Mouse (Mus musculus) right cerebral cortex, postnatal 25 days (tissue): ENCODE data around the gene Cyp24a1.

Experiments
- DNase-seq: peaks from one replicate; pipeline ENCODE4 v3.0.0; 2022

Gene Cyp24a1

DNA sequence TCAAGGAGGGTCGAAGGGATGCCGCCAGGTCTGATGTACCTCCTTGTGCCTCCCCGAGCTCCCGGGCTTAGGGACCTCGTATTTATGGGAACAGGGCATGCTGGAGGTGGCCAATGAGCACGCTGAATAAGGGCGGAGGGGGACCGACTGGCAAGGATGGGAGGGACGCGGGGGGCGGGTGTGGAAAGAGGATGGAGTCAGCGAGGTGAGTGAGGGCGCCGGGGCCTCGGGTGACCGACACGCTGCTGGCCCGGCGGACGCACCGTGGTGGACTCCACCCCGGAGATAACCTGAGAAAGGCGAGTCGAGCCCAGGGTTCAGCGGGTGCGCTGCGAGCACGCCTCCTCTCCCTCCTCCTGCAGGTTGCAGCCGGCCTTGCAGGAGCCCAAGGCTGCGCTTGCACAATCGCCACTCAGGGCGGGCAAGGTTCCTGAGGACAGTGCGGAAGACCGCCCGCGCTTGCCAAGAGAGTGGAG is at the start of gene Cyp24a1:
TSS of gene Cyp24a1 (minus strand) at position 55 of the 476 bp plus-strand sequence.
- no peak for DNase-seq

DNA sequence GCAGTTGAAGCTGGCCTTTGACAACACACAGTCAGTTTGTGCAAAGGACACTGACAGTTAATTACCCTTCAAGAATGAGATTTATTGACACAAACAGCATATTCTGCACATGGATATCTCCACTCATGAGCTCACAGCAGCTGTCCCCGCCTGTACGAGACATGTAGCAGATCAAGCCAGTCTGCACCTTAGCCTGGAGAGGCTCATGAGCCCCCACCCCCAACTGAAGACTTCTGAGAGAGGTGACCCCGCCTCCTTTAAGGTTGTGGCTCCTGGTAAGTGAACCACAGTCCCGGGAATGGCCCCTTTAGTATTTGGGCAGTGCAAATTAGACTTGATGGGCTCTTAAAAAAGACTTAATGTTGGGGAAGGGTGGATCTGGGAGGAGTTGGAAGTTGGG is 48.8 kb upstream of the Cyp24a1 start:
- DNase-seq: no peak

DNA sequence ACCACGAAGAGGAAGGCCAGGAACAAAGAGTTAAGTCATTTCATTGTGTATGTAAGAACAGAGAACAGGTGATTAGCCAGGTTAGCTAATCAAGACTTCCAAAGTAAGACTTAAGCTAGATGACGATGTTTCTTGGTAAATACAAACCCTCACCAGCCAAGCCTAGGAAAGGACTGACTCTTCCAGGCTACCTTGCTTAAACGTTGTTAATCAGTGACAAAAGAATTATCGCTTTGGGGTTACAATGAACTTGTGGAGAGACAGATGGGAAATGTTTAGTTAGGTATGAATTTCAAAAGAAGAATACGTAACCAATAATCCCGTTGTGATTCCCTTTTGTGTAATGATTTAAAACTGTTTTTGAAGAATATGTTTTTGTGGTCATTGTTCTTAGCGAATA is 48.0 kb upstream of the Cyp24a1 start:
- DNase-seq: no peak

DNA sequence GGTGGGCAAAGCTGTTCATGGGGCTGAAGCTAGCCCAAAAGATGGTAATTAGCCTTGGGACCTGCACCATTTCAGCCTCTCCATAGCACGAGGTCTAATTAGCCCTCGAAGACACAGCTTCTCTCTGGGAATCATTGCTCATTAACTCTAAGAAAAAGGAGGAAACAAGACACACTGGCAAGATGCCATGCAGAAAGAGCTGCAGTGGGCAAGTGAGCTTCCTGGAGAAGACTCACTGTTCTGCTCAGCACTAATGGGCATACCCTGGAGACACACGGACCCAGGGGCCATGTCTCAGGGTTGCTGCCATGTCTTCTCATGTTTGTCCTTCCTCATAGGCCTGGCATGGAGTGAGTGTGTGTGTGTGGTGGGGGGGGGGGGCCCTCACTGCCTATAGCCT is 47.2 kb upstream of the Cyp24a1 start:
- DNase-seq: no peak

DNA sequence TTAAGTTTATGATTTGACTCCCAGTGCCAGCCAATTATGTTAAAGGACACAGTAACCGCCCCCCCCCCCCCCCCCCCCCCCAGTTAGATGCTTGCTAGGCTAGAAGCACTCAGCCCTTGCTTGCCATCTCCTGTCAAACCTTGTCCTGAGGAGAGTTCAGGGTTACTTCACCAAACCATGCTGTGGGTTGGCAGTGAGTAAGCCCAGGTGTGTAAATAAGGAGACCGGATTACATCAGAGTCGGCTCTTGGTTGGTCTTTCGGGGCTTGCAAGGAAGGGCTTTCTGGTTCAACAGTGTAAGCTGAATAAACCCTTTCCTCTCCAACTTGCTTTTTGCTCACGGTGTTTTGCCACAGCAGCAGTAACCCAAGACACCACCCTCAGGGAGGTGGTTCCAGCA is 46.7 kb upstream of the Cyp24a1 start:
- no peak for DNase-seq

DNA sequence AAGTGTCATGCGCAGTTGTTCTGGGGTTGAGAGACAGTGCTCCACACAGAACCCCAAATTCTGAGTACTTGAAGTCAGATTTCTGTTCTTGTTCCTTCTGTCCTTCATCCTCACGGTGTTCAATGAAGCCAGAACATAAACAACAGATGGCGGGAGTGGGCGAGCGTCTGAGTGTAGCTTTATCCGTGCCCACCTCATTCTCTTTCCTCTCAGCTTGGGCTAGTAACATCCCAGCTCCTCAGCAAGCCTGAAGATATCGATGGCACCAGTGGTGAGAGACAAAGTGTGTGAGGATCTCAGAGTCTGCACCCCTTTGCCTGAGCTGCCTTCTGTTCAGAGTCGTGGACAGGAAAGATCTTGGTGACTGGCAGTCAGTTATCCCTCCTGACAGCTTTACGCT is 42.3 kb upstream of the Cyp24a1 start:
- peak; percentile 54 for DNase-seq

DNA sequence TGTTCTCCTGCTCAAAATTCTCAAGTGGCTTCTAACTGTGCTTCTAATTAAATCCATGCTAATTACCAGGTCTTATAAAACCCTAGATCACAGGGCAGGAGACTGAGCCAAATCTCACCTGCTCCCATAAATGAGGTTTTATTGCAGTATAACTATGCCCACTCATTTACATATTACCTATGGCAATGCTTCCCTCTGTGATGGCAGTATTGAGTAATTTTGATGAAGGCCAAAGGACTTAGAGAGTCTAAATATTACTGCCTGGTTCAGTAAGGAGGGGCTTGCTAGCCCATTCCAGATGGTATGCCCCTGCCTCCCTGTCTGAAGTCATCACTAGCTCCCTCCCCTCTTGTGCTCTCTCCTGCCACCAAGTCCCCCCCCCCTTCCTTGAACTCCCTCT is 38.9 kb upstream of the Cyp24a1 start:
- no peak for DNase-seq

DNA sequence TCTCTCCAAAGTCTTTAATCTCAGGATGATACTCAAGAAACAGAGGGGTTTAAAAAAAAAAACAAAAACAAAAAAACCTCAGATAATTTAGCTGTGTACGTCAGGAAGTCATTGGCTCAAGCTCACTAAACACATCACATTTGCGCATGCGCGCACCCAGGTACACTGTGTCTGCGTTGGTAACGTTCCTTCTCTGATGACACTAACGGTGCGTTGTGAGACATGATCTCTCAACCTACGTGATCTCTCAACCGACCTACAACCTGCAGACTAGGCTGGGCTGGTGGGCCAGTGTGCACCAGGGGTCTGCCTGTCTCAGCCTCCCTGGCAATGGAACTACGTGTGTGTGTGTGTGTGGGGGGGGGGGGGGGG is 37.8 kb upstream of the Cyp24a1 start:
- DNase-seq: no peak

DNA sequence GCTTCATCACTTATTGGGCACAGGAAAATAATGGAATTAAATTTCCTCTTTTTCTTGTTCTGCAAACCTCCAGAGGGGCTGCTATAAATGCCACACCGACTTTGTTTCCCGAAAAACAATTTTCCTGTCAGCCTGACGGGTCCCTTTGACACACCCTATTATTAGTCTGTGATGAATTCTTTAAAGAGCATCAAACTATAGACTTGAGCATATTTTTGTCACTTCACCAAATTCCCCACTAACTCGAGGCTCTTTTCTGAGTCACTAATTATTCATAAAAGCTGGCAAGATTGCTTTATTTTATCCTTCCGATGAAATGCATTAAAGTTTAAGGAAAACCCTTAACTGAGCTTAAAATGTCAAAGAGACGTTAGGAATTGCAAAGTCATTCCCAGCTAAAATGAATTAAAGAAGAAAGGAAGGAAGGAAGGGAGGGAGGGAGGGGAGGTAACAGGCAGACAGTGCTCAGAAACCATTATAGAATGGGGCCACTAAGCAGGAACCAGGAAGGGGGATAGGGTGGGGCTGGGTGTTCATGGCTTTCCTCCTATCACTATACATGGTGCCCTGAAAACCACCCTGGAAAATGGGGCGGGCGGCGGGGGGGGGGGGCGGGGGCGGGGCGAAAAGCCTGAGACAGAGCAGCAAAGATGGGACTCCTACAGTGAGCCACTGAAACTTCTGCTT is 37.3 kb upstream of the Cyp24a1 start:
- no peak for DNase-seq

DNA sequence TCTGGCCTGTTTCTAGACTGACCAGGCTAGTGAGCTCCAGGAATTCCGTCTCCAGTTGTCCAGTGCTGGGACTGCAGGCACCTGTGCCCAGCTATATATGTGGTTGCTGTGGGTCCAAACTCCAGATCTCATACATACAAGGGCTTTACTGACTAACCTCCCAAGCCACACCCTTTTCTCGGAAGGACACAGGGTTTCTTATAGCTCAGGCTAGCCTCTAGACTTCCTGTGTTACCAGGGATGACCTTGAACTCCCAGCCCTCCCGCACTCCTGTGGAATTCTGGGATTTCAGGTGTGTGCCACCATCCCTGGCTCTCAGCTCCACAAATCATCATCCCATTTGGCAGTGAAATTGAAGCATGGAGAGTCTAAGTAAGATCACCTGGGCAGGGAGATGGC is 33.3 kb upstream of the Cyp24a1 start:
- no peak for DNase-seq

DNA sequence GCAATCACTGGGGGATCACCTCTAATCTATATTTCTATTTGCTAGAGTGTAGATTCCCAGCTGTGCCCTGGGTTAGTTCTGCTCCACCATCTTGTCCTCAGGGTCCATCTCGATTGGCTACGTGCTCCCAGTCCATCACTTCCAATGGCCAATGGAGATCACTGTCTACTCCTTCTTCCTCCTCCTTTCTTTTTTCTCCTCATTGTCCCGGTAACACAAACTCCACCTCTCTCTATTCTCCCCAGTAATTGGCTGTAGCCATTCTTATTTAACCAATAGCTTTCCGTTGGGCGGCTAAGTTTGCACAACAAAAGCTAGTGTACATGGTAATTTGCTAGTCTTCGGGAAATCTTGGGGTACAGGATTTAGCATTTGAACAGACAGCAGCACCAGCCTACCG is 32.8 kb upstream of the Cyp24a1 start:
- no peak for DNase-seq

DNA sequence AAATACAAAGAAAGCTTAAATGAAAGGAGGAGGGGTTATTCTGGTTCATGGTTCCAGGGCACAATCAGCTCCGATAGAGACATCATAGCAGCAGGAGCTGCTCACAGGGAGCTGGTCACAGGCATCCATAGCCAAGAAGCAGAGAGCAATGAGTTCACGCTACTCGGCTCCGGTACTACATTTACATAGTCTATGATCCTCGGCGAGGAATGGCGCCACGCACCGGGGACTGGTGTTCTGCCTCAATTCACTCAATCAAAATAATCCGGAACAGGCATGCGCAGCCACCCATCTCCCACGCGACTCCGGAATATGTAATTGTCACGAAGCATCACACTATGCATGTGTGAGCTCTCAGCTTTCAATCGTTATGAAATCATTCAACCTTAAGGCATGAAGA is 31.1 kb upstream of the Cyp24a1 start:
- no peak for DNase-seq

DNA sequence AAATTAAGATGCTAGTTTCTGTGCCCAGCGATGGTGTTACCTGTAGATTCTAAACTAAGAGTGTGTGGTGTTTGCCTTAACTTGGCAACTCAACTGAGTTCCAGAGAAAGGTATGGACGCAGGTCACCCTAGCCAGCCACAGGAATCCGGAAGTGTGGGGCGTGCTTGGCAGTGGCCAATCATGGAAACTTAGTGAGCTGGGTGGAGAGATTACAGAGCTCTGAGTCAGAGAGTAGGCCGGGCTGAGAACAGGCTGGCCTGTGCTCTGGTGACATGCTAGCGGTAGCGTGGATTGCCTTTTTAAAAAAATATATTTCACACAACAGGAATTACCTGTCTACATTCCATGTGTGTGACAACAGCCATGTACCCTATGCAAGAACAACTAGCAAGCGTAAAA is 29.6 kb upstream of the Cyp24a1 start:
- no peak for DNase-seq

DNA sequence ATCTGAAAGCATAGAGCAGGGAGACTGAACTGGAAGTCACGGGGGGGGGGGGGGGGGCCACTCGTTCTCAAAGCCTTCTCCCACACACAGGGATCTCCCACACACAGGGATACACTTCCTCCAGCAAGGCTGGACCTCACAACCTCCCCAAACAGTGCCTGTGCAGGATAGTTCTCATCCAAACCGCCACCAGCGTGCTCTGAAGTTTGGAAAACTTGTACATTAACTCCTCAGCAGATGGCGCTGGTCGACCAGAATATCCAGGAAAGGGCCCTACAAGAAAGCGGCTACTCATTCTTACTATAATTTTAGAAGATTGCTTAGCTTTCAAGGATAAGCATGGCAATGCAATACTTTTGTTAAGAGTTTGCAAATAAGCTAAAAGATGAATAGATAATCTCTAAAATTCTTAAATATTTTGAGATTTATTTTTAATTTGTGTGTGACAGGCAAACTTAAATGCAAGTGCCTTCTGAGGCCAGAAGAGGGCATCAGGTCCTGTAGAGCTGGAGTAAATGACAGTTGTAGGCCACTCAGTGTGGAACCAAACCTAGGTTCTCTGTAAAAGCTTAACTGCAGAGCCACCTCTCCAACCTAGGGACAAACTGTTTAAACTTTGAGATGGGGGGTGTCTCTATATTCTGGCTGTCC is 23.5 kb upstream of the Cyp24a1 start:
- DNase-seq: no peak

DNA sequence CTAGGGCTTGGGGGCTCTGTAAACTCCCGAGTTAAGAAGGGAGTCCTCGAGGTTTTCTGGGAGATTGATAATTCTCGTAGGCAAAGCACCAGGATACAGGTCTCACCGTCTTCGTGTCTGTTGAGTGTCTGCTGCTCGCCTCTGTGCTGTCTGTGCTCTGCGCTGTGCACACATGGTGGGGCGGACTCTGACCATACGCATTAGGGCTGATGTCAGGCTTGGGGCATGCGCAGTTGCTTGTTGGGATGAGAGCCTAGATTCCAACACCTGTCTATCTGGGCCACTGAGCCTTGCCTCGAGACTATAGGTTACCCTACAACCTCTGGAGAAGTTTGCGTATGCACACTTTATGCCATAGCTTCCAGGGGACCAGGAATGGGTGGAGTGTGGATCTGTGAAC is 16.8 kb upstream of the Cyp24a1 start:
- no peak for DNase-seq

DNA sequence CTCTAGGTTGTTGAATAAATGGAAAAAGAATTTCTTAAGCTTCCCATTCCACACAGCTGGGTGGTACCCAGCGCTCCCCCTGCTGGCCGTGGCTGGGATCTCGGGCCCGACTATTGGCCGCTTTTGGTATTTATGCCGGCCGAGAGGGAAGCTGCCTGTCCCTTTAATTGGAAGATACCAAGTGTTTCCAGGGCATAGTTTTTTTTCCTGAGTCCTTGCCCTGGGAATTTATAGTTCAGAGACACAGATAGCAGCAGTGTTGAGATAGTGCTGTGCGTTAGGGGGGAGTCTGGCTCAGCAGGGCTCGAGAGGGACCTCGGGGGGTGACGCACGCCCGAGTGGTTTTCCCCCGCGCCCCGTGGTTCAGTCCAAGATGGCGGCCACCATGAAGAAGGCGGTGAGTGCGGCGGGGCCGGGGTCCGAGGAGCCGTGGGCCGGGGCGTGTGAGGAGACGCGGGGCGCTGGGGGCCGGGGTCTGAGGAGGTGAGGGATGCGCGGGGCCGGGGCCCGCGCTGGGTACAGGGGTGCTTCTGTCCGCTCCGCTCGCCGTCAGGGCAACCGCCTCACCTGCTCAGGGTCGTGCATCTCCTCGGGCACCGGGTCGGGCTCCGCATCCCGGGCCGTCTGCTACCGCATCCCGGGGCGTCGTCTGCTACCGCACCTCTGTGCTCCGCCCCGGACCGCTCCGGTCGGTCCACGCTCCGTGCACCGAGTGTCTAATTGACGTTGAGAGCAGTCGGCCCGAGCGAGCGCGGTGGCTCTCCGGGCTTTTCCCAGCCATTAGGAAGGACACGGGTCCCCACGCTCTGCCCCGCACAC is 14.3 kb upstream of the Cyp24a1 start:
- peak; percentile 89 for DNase-seq

DNA sequence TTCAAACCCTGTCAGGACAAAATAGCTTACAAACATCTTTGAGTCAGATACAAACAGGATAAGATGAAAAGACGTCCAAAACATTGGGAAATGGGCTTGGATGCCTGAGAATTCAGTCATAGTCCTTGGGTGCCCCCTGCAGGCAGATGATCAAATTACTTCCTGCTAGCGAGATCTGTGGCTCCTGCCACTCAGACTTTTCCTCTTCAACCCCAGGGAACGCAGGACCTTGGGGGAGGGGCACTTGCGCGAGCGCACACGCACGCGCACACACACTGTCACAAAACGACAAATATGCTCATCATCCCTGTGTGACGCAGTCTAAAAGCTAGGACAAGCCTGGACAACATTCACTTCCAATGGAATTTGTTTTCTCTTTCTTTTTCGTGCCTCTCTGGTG is 11.9 kb upstream of the Cyp24a1 start:
- DNase-seq: peak; percentile 81

DNA sequence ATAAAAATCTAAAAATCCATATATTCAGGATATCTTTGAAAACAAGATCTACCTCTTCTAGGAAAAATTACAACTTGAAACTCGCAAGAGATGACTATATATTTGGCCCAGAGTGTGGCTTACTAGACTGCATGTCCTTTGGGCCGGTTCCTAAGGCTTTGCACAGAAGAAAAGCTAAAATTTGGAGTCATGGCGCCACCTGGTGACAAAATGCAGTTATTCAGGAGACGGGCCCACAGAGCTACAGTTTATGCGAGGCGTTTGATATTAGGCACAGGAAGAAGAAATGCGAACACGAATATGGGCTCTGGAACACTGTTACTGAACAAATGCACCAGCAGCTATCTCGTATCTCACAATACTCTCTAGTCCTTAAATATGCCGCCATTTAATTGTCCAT is 10.8 kb upstream of the Cyp24a1 start:
- peak; percentile 79 for DNase-seq

DNA sequence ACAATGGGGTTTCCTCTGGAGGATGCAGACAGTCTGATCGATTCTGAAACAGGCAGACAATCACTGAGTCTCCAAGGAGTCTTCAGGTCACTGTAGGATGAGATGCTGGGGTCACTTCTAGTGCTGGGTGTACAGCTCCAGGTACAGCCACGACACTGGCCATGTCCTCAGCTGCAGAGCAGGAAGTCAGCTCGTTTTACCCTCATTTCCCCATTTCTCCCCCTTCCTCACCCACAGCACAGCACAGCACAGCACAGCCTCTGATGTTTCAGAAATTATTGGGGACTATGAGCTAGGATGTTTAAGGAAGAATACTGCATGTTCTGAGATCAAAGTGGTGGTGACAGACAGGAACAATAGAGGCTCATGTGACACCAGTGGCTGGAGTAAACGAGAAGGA is 7.0 kb upstream of the Cyp24a1 start:
- no peak for DNase-seq

DNA sequence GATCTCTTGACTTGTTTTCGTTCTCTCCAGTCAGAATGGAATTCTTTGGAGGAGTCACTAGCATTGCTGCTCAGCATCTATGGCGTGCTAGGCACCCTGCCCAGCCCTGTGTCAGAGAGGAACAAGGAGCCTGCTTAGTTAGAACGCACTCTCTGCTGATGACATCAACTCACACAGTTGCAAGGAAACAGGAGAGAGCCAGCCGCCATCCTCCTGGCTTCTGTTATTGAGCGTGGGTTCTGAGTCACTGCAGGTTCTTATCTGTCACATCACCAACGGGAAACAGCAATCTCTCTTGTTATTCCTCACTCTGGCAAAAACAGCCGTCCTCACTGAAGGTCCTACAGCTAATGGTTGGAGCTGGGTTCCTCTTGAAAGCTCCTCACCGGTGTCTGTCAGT is 6.4 kb upstream of the Cyp24a1 start:
- DNase-seq: no peak

DNA sequence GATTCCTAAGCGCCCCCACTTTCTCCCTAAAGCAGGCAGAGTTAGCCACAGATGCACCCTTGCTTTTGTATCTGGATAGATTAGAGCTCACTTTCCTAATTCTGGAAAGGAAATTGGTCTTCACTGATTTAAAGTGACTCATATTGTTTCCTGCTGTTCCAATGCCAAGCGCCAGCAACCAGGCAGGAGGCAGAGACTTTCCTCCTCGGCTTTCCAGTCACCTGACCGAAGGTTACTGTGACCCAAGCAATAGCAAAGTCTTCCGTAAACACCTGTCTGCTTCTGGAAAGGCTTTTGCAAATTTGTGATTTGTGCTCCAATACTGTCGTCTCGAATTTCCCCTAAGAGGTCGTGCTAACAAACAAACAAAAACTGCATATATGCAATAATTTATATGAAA is 1.1 kb upstream of the Cyp24a1 start:
- DNase-seq: no peak

DNA sequence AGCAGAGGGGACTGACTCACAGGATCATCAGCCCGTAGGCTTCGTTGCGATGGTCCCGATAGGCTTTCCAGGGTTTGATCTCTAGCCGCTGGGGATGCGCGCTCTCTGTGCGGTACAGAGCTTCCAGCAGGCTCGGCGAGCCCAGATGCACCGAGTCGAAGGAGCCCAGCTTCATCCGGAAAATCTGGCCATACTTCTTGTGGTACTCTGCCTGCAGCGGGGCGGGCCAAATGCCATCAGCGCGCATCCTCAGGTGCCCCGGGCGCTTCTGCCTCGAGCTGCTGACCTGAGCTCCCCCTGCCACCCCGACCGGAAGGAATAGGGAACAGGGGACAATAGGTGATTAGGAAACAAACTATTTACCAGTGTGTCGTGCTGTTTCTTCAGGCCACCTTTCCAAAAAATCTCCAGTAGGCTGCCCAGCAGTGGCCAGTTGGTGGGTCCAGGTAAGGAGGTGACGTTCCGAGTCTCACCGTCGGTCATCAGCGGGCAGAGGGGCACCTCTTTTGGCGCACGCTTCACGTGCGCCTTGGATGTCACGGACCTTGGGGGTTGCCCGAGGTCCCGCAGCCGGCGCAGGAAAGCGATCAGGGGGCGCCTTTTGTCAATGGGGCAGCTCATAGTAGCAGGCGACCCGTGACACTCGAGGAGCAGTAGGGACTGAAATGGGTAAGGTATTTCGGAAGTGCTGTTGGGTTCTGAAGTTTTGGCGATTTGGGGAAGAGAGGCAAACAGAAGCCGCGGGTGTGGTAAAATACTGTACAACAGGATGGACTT is 603 bp downstream of the Cyp24a1 start, which contains the start of gene Pfdn4:
TSS of gene Pfdn4 (plus strand) at position 275 of the 777 bp plus-strand sequence.
- DNase-seq: no peak
